Mouse (Mus musculus) CD4-positive naive resting alpha-beta T cell, adult 76 days (primary cell): ENCODE measurements around the gene Naa40. TPM values are rescaled to one million over a fixed set of nuclear protein-coding genes. Genes with fewer than 3 reads are reported as not detected.

Source experiments
- total RNA-seq: library from RNA; stranded (reverse); gene quantifications from one replicate; pipeline ENCODE4 v1.2.4, GENCODE M21; 2023

The Naa40 gene
- 33.5 TPM for total RNA-seq

GRCm38 (mm10) chr19:7240782-7241690 is at the start of gene Naa40:
Gene Naa40 (minus strand): TSS chr19:7241183.

GRCm38 (mm10) chr19:7267091-7267741 is 26.2 kb upstream of the Naa40 start, which contains the start of gene Rcor2:
Gene Rcor2 (plus strand): TSS chr19:7267325.

DNA sequence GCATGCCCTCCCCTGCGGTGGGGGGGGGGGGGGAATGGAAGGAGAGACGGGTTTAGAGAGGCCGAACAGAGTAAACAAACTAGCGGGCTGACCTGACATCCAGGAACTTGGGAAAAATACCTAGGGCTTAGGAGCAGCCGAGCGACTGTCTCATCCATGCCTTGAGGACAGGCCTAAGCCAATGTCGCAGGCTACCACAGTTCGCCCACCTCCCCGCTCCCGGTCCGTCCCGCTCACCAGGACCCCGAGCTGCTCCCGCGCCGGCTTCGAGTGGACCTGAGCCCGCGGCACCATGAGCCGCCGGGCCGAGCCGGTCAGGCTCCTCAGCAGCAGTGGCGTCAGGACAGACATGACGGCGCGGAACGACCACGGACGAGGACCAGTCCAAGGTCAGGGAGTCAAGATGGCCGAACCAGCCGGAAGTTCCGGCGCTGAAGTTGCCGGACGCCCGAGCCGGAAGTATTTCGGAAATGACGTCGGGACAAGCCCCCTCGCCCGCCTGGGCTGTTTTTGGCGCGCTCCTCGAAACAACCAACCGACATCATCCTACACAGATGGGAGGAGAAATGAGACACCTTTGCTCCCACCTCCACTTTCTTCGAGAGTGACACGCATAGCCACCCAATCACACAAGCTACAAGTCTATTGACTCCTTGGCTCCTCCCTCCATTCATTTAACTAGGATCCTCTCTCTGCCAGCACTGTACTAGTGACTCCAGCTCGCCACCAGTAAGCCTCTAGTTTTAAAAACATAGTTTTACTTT is 23.6 kb downstream of the Naa40 start, which contains the start of gene Cox8a:
Gene Cox8a, minus strand, starts transcription at position 455 of the 764 bp plus-strand sequence.

GRCm38 (mm10) chr19:7205753-7206736 is 34.9 kb downstream of the Naa40 start, which contains the start of gene Otub1:
Gene Otub1 (minus strand): TSS chr19:7206316.

Other genes starting within 250 kb of the Naa40 start
- gene Dnajc4, start 248.6 kb downstream of the Naa40 start, total RNA-seq, result 28.4 TPM
- 5.1 TPM for gene Nudt22, start 245.1 kb downstream of the Naa40 start, total RNA-seq
- 2.1 TPM for gene Trpt1, start 245.1 kb downstream of the Naa40 start, total RNA-seq
- 143 TPM for gene Fermt3, start 221.7 kb downstream of the Naa40 start, total RNA-seq
- 91.7 TPM for gene Stip1, start 201.2 kb downstream of the Naa40 start, total RNA-seq
- gene Macrod1, start 184.4 kb downstream of the Naa40 start, total RNA-seq, result 14.7 TPM
- not detected for gene Flrt1, start 135.5 kb downstream of the Naa40 start, total RNA-seq
- gene Otub1, start 34.9 kb downstream of the Naa40 start, total RNA-seq, result 107 TPM
- gene Cox8a, start 23.6 kb downstream of the Naa40 start, total RNA-seq, result 205 TPM
- 1.7 TPM for gene Rcor2, start 26.1 kb upstream of the Naa40 start, total RNA-seq
- gene Mark2, start 100.7 kb upstream of the Naa40 start, total RNA-seq, result 233 TPM
- gene Spindoc, start 141.8 kb upstream of the Naa40 start, total RNA-seq, result 28.0 TPM
- 1.5 TPM for gene 2700081O15Rik, start 176.4 kb upstream of the Naa40 start, total RNA-seq
- 43.4 TPM for gene Rtn3, start 242.1 kb upstream of the Naa40 start, total RNA-seq